Mouse (Mus musculus): ENCODE measurements around the gene Auts2. TPM values are rescaled to one million over a fixed set of nuclear protein-coding genes. Genes with fewer than 3 reads are reported as not detected.

Auts2 gene
- polyA plus RNA-seq, 1 experiment from 2014 or later: 74.1 TPM

DNA sequence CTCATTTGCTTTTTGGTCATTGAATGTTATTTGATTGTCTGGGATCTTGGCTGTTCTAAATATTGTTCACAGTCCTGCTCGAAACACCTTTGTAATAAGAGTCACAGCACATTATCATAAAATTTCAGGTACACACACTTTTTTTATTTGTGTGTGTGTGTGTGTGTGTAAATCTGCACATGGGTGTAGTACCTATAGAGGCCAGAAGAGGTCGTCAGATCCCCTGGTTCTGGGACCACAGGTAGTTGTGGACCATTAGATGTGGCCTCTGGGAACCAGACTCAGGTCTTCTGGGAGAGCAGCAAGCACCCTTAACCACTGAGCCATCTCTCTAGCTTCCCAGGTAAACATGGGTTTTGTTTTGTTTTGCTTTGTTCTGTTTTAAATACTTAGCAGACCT is 830.7 kb downstream of the Auts2 start:
- no peaks in the 10 kb centered on the region for H3K9me3 ChIP-seq
- no peak for ATAC-seq (ENCODE audit: low FRiP score, low read depth)
- no peak overlapping the region for H3K9ac ChIP-seq
- H3K36me3 ChIP-seq: peaks cover 9% of the 10 kb centered on the region; the same call in 1 of the 2 replicates
- H3K4me2 ChIP-seq (replicated peaks): no peak overlapping the region
- H3K4me1 ChIP-seq: peaks cover 15% of the 10 kb centered on the region; the same call in 1 of the 2 replicates
- H3K4me3 ChIP-seq: no peak overlapping the region
- H3K27me3 ChIP-seq (replicated peaks): no peaks in the 10 kb centered on the region
- WGBS: 90% methylated on average over 2 of the region's 2 CpGs
- H3K27ac ChIP-seq: no peak overlapping the region

GRCm38 (mm10) chr5:131711474-131712129 is 831.5 kb downstream of the Auts2 start:
- WGBS: 35% methylated on average over 5 of the region's 5 CpGs
- H3K4me2 ChIP-seq (replicated peaks): no peak overlapping the region
- no peak for ATAC-seq (ENCODE audit: low FRiP score, low read depth)
- peaks cover 10% of the 10 kb centered on the region; the same call in 1 of the 2 replicates for H3K4me1 ChIP-seq
- H3K9me3 ChIP-seq: no peaks in the 10 kb centered on the region
- H3K36me3 ChIP-seq: peaks cover 9% of the 10 kb centered on the region; the same call in 1 of the 2 replicates
- no peak overlapping the region for H3K9ac ChIP-seq
- H3K27ac ChIP-seq: no peak overlapping the region
- H3K4me3 ChIP-seq: no peak overlapping the region
- no peaks in the 10 kb centered on the region for H3K27me3 ChIP-seq (replicated peaks)

DNA sequence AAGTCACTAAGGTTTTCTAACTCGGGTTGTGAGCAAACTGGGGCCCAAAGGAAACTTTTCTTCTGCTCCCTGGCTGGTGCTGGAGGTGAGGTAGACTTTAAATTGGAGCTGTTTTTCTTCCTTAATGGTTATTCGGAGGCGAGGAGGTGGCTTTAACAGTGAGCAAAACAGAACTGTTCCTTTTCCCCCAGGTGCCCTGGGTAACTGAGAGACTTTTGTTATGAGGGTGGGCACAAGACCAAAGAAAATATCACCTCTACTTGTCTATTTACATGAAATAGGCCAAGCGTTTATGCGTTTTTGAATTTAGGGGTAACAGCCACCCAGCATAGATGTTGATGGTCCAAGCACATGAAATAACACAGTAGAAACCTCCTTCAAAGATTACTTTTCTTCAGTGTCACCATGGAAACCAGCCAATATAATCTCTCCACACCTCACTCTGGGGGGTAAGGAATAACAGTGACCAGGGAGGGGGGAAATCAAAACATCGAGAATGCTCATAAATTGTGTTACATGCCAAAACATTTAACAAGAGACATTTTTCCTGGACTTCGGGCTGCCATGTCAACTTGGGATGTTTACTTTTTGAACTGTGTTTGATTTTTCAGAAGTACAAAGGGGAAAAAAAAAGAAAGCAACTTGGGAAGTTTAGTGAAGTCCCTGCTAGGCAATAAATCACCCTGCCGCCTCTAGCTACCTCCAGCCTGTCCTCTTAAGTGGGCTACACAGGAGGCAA is 832.2 kb downstream of the Auts2 start:
- ATAC-seq (ENCODE audit: low FRiP score, low read depth): no peak
- peaks cover 10% of the 10 kb centered on the region; the same call in 1 of the 2 replicates for H3K4me1 ChIP-seq
- no peak overlapping the region for H3K4me2 ChIP-seq (replicated peaks)
- WGBS: 50% methylated on average over 8 of the region's 8 CpGs
- peaks cover 9% of the 10 kb centered on the region; the same call in 1 of the 2 replicates for H3K36me3 ChIP-seq
- no peak overlapping the region for H3K4me3 ChIP-seq
- H3K27ac ChIP-seq: no peak overlapping the region
- H3K9me3 ChIP-seq: no peaks in the 10 kb centered on the region
- no peaks in the 10 kb centered on the region for H3K27me3 ChIP-seq (replicated peaks)
- H3K9ac ChIP-seq: no peak overlapping the region

- peaks cover 23% of the 10 kb centered on the region; the same call in 1 of the 2 replicates for H3K4me1 ChIP-seq
- 0 out of 2 replicates have a peak, but pooled peaks cover under 1% of the 10 kb centered on the region for H3K36me3 ChIP-seq
- no peaks in the 10 kb centered on the region for H3K27me3 ChIP-seq (replicated peaks)
- no peak overlapping the region for H3K4me2 ChIP-seq (replicated peaks)
- H3K9ac ChIP-seq: no peak overlapping the region
- H3K27ac ChIP-seq: no peak overlapping the region
- no peak for ATAC-seq (ENCODE audit: low FRiP score, low read depth)
- 85% methylated on average over 7 of the region's 7 CpGs for WGBS
- no peak overlapping the region for H3K4me3 ChIP-seq
- H3K9me3 ChIP-seq: no peaks in the 10 kb centered on the region
Observed at GRCm38 (mm10) chr5:131707471-131707870, 835.7 kb downstream of the Auts2 start.

DNA sequence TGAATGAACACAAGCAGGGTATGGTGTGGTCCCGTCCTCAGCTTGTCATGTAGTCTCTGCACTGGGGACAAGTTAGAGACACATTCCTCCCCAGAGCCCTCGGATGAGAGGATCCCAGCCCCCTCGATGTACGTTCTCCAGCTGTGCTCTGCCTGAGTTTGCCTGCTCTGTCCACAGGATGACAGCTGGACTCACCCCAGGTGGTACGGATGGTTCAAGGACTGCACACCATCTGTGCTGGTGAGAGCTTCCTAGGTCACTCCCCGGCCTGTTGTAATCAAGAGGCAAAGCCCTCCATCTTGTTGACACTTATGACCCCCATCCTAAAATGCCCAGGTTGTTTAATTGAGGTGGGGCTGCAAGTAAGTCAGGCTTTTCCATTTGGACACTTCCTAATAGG is 839.4 kb downstream of the Auts2 start:
- no peak for ATAC-seq (ENCODE audit: low FRiP score, low read depth)
- H3K27me3 ChIP-seq (replicated peaks): no peaks in the 10 kb centered on the region
- 34% methylated on average over 6 of the region's 6 CpGs for WGBS
- no peaks in the 10 kb centered on the region for H3K9me3 ChIP-seq
- 0 out of 2 replicates have a peak, but pooled peaks cover 13% of the 10 kb centered on the region for H3K4me1 ChIP-seq
- no peaks in the 10 kb centered on the region for H3K36me3 ChIP-seq
- no peak overlapping the region for H3K4me2 ChIP-seq (replicated peaks)
- H3K27ac ChIP-seq: no peak overlapping the region
- no peak overlapping the region for H3K9ac ChIP-seq
- no peak overlapping the region for H3K4me3 ChIP-seq

DNA sequence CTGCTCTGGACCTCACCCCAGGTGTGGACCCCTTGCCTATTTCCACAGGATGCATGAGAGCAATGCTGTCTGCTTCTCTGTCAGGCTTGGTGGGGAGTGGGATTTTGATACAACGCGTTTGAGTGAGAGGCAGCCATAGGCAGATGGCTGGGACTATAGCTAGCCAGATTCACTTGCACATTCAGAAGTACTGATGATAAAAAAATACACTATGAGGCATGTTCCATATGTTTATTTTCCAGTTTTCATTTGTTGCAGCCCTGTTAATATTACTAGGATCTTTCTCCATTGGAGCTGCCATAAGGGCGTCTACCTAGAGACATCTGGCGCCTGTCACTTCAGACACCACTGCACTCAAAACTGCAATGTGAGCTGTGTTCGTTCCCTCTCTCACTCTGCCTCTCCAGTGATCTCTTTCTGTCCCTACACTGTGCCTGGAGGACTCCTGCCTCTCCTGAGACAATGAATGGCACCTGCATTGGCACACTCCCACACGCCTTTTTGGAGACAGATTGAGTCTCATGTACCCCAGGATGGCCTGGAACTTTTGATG is 840.2 kb downstream of the Auts2 start:
- no peaks in the 10 kb centered on the region for H3K27me3 ChIP-seq (replicated peaks)
- no peaks in the 10 kb centered on the region for H3K36me3 ChIP-seq
- H3K9me3 ChIP-seq: no peaks in the 10 kb centered on the region
- H3K9ac ChIP-seq: no peak overlapping the region
- no peak overlapping the region for H3K4me2 ChIP-seq (replicated peaks)
- no peak for ATAC-seq (ENCODE audit: low FRiP score, low read depth)
- H3K4me3 ChIP-seq: no peak overlapping the region
- H3K4me1 ChIP-seq: peaks cover 13% of the 10 kb centered on the region; the same call in 1 of the 2 replicates
- 91% methylated on average over 6 of the region's 6 CpGs for WGBS
- H3K27ac ChIP-seq: no peak overlapping the region

- H3K27me3 ChIP-seq (replicated peaks): no peaks in the 10 kb centered on the region
- peaks cover 12% of the 10 kb centered on the region; the same call in 1 of the 2 replicates for H3K4me1 ChIP-seq
- H3K9me3 ChIP-seq: no peaks in the 10 kb centered on the region
- H3K4me3 ChIP-seq: no peak overlapping the region
- no peak for ATAC-seq (ENCODE audit: low FRiP score, low read depth)
- H3K9ac ChIP-seq: no peak overlapping the region
- WGBS: 96% methylated on average over 7 of the region's 7 CpGs
- H3K4me2 ChIP-seq (replicated peaks): no peak overlapping the region
- H3K36me3 ChIP-seq: no peaks in the 10 kb centered on the region
- no peak overlapping the region for H3K27ac ChIP-seq
Observed at GRCm38 (mm10) chr5:131698900-131699299, 844.2 kb downstream of the Auts2 start.

GRCm38 (mm10) chr5:131690781-131691180 is 852.4 kb downstream of the Auts2 start:
- no peaks in the 10 kb centered on the region for H3K27me3 ChIP-seq (replicated peaks)
- no peak overlapping the region for H3K4me2 ChIP-seq (replicated peaks)
- ATAC-seq (ENCODE audit: low FRiP score, low read depth): no peak
- H3K9me3 ChIP-seq: no peaks in the 10 kb centered on the region
- H3K36me3 ChIP-seq: no peaks in the 10 kb centered on the region
- WGBS: 88% methylated on average over 1 of the region's 1 CpGs
- no peaks in the 10 kb centered on the region for H3K4me1 ChIP-seq
- H3K4me3 ChIP-seq: no peak overlapping the region
- no peak overlapping the region for H3K27ac ChIP-seq
- no peak overlapping the region for H3K9ac ChIP-seq

DNA sequence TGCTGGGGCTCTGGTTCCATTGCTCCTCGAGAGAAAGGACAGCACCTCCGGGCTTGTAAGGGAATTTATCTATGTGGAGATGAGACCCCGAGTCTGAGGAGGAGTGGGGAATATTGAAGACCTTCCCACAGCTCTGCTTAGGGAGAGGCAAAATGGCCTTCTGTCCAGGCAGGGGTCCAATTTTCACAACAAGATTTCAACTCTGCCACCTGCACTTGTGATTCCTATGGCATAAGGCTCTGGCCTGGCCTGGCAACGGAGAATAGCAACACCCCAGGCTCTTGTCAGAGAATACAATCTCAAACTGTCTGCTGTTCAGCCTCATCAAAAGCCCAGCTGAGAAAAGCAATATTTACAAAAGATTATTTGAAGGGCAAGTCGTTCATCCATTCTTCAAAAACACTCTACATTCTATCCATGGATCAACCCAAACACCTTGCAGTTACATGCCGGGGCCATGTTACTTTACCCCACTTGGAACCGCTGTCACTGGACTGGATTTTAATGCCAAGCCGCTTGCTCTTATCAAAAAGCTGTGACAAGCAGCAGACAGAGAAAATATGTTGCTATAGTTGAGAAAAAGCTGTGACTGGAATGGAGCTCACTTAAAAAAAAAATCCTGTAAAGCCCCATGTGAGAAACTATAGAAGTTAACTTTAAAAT is 856.1 kb downstream of the Auts2 start:
- Histone ChIP-seq H3K4me2 (replicated peaks) (no peak overlapping the region), H3K27ac (no peak overlapping the region), H3K4me1 (no peaks in the 10 kb centered on the region), H3K4me3 (no peak overlapping the region), H3K36me3 (0 out of 2 replicates have a peak, but pooled peaks cover 3% of the 10 kb centered on the region), H3K27me3 (replicated peaks) (no peaks in the 10 kb centered on the region), H3K9ac (no peak overlapping the region), H3K9me3 (0 out of 2 replicates have a peak, but pooled peaks cover 3% of the 10 kb centered on the region)
- ATAC-seq (ENCODE audit: low FRiP score, low read depth): no peak
- 83% methylated on average over 8 of the region's 8 CpGs for WGBS

DNA sequence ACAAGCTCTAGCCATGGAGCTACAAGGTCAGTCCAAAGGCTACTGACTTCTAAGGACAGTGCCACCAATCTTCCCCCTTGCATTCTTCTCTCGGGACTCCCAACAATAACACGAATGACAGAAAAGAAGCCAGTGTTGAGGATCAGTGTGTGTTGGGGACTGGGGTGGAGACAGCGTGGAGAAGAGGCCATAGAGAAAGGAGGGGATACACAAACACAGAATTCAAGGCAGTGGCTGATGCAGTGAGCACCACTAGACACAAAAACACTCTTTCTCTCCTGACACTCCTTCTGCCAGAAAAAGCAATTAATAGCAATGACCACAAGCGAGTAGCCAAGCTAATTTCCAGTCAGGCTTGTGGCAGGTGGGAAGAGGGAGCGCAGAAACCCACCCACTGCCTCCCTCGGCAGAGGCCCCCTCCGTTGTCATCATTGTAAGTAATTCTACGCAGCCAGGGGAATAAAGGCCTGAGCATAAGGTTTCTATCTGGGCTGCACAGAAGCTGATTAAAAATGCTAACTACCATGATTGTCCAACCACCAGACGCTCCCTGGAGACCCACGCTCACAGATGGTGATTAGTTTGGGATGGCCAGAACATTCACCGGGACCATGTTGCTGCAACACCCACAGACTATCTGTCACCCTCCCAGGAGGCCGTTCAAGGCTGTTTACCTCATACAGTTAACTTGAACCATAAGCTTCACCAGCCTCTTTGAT is 862.9 kb downstream of the Auts2 start:
- no peak overlapping the region for H3K4me3 ChIP-seq
- 31% methylated on average over 12 of the region's 12 CpGs for WGBS
- H3K9ac ChIP-seq: no peak overlapping the region
- H3K27ac ChIP-seq: 0 out of 2 replicates have a peak overlapping the region, but pooled peaks have one; percentile 20
- H3K36me3 ChIP-seq: 0 out of 2 replicates have a peak, but pooled peaks cover 3% of the 10 kb centered on the region
- no peaks in the 10 kb centered on the region for H3K27me3 ChIP-seq (replicated peaks)
- H3K4me2 ChIP-seq (replicated peaks): peak overlapping the region; percentile 22; the same call in 1 of the 2 replicates
- ATAC-seq (ENCODE audit: low FRiP score, low read depth): peak; percentile 78
- H3K4me1 ChIP-seq: peaks cover 25% of the 10 kb centered on the region
- 0 out of 2 replicates have a peak, but pooled peaks cover 3% of the 10 kb centered on the region for H3K9me3 ChIP-seq

DNA sequence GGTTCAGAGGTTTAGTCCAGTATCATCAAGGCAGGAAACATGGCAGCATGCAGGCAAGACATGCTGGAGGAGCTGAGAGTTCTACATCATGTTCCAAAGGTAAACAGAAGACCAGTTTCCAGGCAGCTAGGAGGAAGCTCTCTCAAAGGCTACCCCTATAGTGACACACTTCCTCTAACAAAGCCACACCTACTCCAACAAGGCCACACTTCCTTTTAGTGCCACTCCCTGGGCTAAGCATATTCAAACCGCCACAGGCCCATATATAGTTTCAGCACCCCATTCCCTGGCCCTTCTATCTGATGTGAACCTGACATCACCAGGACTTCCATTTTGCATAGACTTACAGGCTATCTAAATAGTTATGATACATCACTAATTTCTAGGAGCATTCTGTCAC is 863.6 kb downstream of the Auts2 start:
- no peak overlapping the region for H3K4me3 ChIP-seq
- H3K27me3 ChIP-seq (replicated peaks): no peaks in the 10 kb centered on the region
- H3K36me3 ChIP-seq: 0 out of 2 replicates have a peak, but pooled peaks cover 3% of the 10 kb centered on the region
- no peak overlapping the region for H3K9ac ChIP-seq
- WGBS: 100% methylated on average over 1 of the region's 1 CpGs
- H3K9me3 ChIP-seq: 0 out of 2 replicates have a peak, but pooled peaks cover 3% of the 10 kb centered on the region
- 0 out of 2 replicates have a peak overlapping the region, but pooled peaks have one; percentile 22 for H3K4me2 ChIP-seq (replicated peaks)
- H3K4me1 ChIP-seq: peaks cover 25% of the 10 kb centered on the region
- 0 out of 2 replicates have a peak overlapping the region, but pooled peaks have one; percentile 11 for H3K27ac ChIP-seq
- no peak for ATAC-seq (ENCODE audit: low FRiP score, low read depth)

Data from neural tube, embryonic 12.5 days (tissue).